Comparison of ENCODE assay signal across 17 mouse cellular contexts in genomic region chr2:32502843-32503242, GRCm38 (mm10). TPM values are rescaled to one million over a fixed set of nuclear protein-coding genes. Genes with fewer than 3 reads are reported as not detected.
A peak's percentile ranks its signal among the peaks of the same experiment; 100 is the strongest.
DNase-seq lines count a peak whose midpoint lies in the region; ATAC-seq and TF ChIP-seq lines count a peak whose summit lies in the region.
"Had no signal": no experiment of that assay in that cellular context is flagged by ENCODE, and none has a peak within 500 bp of the region (broad histone marks: within the 10 kb centered on the region; RNA-seq: fewer than 3 reads in every experiment).

No protein-coding gene starts in this region.

- H3K36me3 ChIP-seq in intestine, embryonic 14.5 days (ENCODE audit: control insufficient read depth, insufficient read depth, low read length) = no peaks in the 10 kb centered on the region
- no peaks in the 10 kb centered on the region for H3K36me3 ChIP-seq in intestine, postnatal 0 days (ENCODE audit: control insufficient read depth, insufficient read depth)
- H3K36me3 ChIP-seq in limb, embryonic 13.5 days = no peaks in the 10 kb centered on the region
- H3K36me3 ChIP-seq in forebrain, embryonic 14.5 days (ENCODE audit: control insufficient read depth, insufficient read depth, low read length) = no peaks in the 10 kb centered on the region
- H3K36me3 ChIP-seq: neural tube, embryonic 12.5 days had no signal

- TF ChIP-seq CTCF in intestine, postnatal 0 days (IDR thresholded peaks at IDR 0.05; ENCODE audit: low read depth) = no peak

- 0 out of 2 replicates have a peak overlapping the region, but pooled peaks have one; percentile 1 for H3K27ac ChIP-seq in intestine, embryonic 14.5 days (ENCODE audit: low read depth)
- no peak overlapping the region for H3K27ac ChIP-seq in intestine, postnatal 0 days (ENCODE audit: low read depth, low read length)
- 0 out of 2 replicates have a peak overlapping the region, but pooled peaks have one; percentile 39 for H3K27ac ChIP-seq in limb, embryonic 13.5 days
- H3K27ac ChIP-seq in forebrain, embryonic 14.5 days (ENCODE audit: low read depth, low read length) = no peak overlapping the region
- H3K27ac ChIP-seq: liver, embryonic 14.5 days; neural tube, embryonic 12.5 days had no signal

- no peak for DNase-seq in intestine, embryonic 14.5 days (ENCODE audit: low spot score)
- peak; percentile 55 for DNase-seq in urinary bladder, postnatal 14 days (ENCODE audit: low spot score)
- DNase-seq in urinary bladder, postnatal 10 days (ENCODE audit: low spot score) = no peak
- DNase-seq in thymus, postnatal 0 days (ENCODE audit: low spot score) = no peak
- no peak for DNase-seq in heart, adult 11 months
- DNase-seq in forebrain, embryonic 14.5 days (ENCODE audit: low spot score) = no peak
- DNase-seq: adrenal gland, adult 8-10 months; cerebellum, adult 2 months; forebrain, postnatal 0 days; kidney, postnatal 4 days; layer of hippocampus, postnatal 36 days; right cerebral cortex, postnatal 14 days; thymus, adult 2 months had no signal

- no peak overlapping the region for H3K9ac ChIP-seq in intestine, embryonic 14.5 days (ENCODE audit: low read length)
- no peak overlapping the region for H3K9ac ChIP-seq in intestine, postnatal 0 days (ENCODE audit: low read depth, low read length)
- H3K9ac ChIP-seq in limb, embryonic 13.5 days = no peak overlapping the region
- H3K9ac ChIP-seq in forebrain, embryonic 14.5 days (ENCODE audit: low read length) = no peak overlapping the region
- H3K9ac ChIP-seq: forebrain, postnatal 0 days; liver, embryonic 14.5 days; neural tube, embryonic 12.5 days had no signal

- 85% methylated on average over 12 of the region's 12 CpGs for WGBS in intestine, embryonic 14.5 days
- WGBS in intestine, postnatal 0 days = 75% methylated on average over 12 of the region's 12 CpGs
- 87% methylated on average over 12 of the region's 12 CpGs for WGBS in limb, embryonic 13.5 days
- WGBS in forebrain, embryonic 14.5 days = 82% methylated on average over 12 of the region's 12 CpGs

- no peaks in the 10 kb centered on the region; the same call in 1 of the 2 replicates for H3K4me1 ChIP-seq in intestine, embryonic 14.5 days (replicated peaks; ENCODE audit: control insufficient read depth, insufficient read depth, low read length)
- no peaks in the 10 kb centered on the region for H3K4me1 ChIP-seq in intestine, postnatal 0 days (replicated peaks; ENCODE audit: control insufficient read depth, insufficient read depth, low read length)
- H3K4me1 ChIP-seq in limb, embryonic 13.5 days = peaks cover 4% of the 10 kb centered on the region; the same call in 1 of the 2 replicates
- H3K4me1 ChIP-seq in forebrain, embryonic 14.5 days (ENCODE audit: control insufficient read depth, insufficient read depth, low read length) = no peaks in the 10 kb centered on the region
- H3K4me1 ChIP-seq: neural tube, embryonic 12.5 days had no signal

- ATAC-seq in intestine, embryonic 14.5 days (replicated peaks; ENCODE audit: low FRiP score, low TSS enrichment, low read depth) = no peak
- ATAC-seq in intestine, postnatal 0 days = no peak
- ATAC-seq in limb, embryonic 13.5 days (ENCODE audit: low FRiP score, low read depth) = no peak
- ATAC-seq in forebrain, embryonic 14.5 days = no peak
- ATAC-seq: forebrain, postnatal 0 days had no signal

- no peak overlapping the region for H3K4me2 ChIP-seq in intestine, embryonic 14.5 days (ENCODE audit: low read length)
- no peak overlapping the region for H3K4me2 ChIP-seq in intestine, postnatal 0 days (replicated peaks; ENCODE audit: low read depth)
- no peak overlapping the region for H3K4me2 ChIP-seq in limb, embryonic 13.5 days (replicated peaks)
- no peak overlapping the region for H3K4me2 ChIP-seq in forebrain, embryonic 14.5 days (ENCODE audit: low read length)
- H3K4me2 ChIP-seq: neural tube, embryonic 12.5 days had no signal

- H3K4me3 ChIP-seq in intestine, embryonic 14.5 days (ENCODE audit: low read depth, low read length) = no peak overlapping the region
- H3K4me3 ChIP-seq in intestine, postnatal 0 days (ENCODE audit: low read depth, low read length) = no peak overlapping the region
- H3K4me3 ChIP-seq in limb, embryonic 13.5 days = no peak overlapping the region
- no peak overlapping the region for H3K4me3 ChIP-seq in forebrain, embryonic 14.5 days (ENCODE audit: low read depth, low read length)
- H3K4me3 ChIP-seq: neural tube, embryonic 12.5 days had no signal

- H3K9me3 ChIP-seq in intestine, embryonic 14.5 days (ENCODE audit: control insufficient read depth, low read length) = no peaks in the 10 kb centered on the region
- no peaks in the 10 kb centered on the region for H3K9me3 ChIP-seq in intestine, postnatal 0 days (ENCODE audit: control insufficient read depth)
- H3K9me3 ChIP-seq in limb, embryonic 13.5 days = peaks cover 12% of the 10 kb centered on the region; the same call in 1 of the 2 replicates
- 0 out of 2 replicates have a peak, but pooled peaks cover 6% of the 10 kb centered on the region for H3K9me3 ChIP-seq in forebrain, embryonic 14.5 days (replicated peaks; ENCODE audit: control insufficient read depth, low read length)

- H3K27me3 ChIP-seq in intestine, embryonic 14.5 days (replicated peaks; ENCODE audit: control insufficient read depth, insufficient read depth, low read length) = no peaks in the 10 kb centered on the region
- H3K27me3 ChIP-seq in intestine, postnatal 0 days (replicated peaks; ENCODE audit: control insufficient read depth, insufficient read depth, low read length) = no peaks in the 10 kb centered on the region
- no peaks in the 10 kb centered on the region for H3K27me3 ChIP-seq in limb, embryonic 13.5 days
- H3K27me3 ChIP-seq in forebrain, embryonic 14.5 days (replicated peaks; ENCODE audit: control insufficient read depth, insufficient read depth, low read length) = no peaks in the 10 kb centered on the region
- H3K27me3 ChIP-seq: neural tube, embryonic 12.5 days had no signal

RNA-seq across cellular contexts. Expression of gene Fam102a, which starts 32.3 kb away (rescaled TPM):
- 10.3 and 11.4 TPM in 2 replicates for polyA plus RNA-seq in intestine, embryonic 14.5 days (2014; fragmentation: Nextera tagmentation; extraction: Ambion mirVana)
- polyA plus RNA-seq in intestine, postnatal 0 days (2015; fragmentation: Nextera tagmentation; extraction: Ambion mirVana) = 18.0 and 18.4 TPM in 2 replicates
- polyA plus RNA-seq in limb, embryonic 13.5 days (2015; fragmentation: Nextera tagmentation; extraction: Ambion mirVana) = 10.4 and 10.9 TPM in 2 replicates
- 8.4 and 8.9 TPM in 2 replicates for polyA plus RNA-seq in thymus, postnatal 0 days (2015; fragmentation: Nextera tagmentation; extraction: Ambion mirVana)
- polyA plus RNA-seq in forebrain, embryonic 14.5 days (2014; fragmentation: Nextera tagmentation; extraction: Ambion mirVana) = 4.4 and 5.2 TPM in 2 replicates

RNA-seq across cellular contexts. Expression of gene Slc25a25, which starts 51.6 kb away (rescaled TPM):
- polyA plus RNA-seq in intestine, embryonic 14.5 days (2014; fragmentation: Nextera tagmentation; extraction: Ambion mirVana) = 17.8 and 18.2 TPM in 2 replicates
- polyA plus RNA-seq in intestine, postnatal 0 days (2015; fragmentation: Nextera tagmentation; extraction: Ambion mirVana) = 45.1 and 52.6 TPM in 2 replicates
- polyA plus RNA-seq in limb, embryonic 13.5 days (2015; fragmentation: Nextera tagmentation; extraction: Ambion mirVana) = 22.8 and 22.9 TPM in 2 replicates
- polyA plus RNA-seq in thymus, postnatal 0 days (2015; fragmentation: Nextera tagmentation; extraction: Ambion mirVana) = 16.3 and 18.9 TPM in 2 replicates
- 30.4 and 34.2 TPM in 2 replicates for polyA plus RNA-seq in forebrain, embryonic 14.5 days (2014; fragmentation: Nextera tagmentation; extraction: Ambion mirVana)

RNA-seq across cellular contexts. Expression of gene Naif1, which starts 52.6 kb away (rescaled TPM):
- 5.8 and 6.0 TPM in 2 replicates for polyA plus RNA-seq in intestine, embryonic 14.5 days (2014; fragmentation: Nextera tagmentation; extraction: Ambion mirVana)
- 2.9 and 3.2 TPM in 2 replicates for polyA plus RNA-seq in intestine, postnatal 0 days (2015; fragmentation: Nextera tagmentation; extraction: Ambion mirVana)
- 5.7 and 5.9 TPM in 2 replicates for polyA plus RNA-seq in limb, embryonic 13.5 days (2015; fragmentation: Nextera tagmentation; extraction: Ambion mirVana)
- 5.4 and 6.2 TPM in 2 replicates for polyA plus RNA-seq in thymus, postnatal 0 days (2015; fragmentation: Nextera tagmentation; extraction: Ambion mirVana)
- polyA plus RNA-seq in forebrain, embryonic 14.5 days (2014; fragmentation: Nextera tagmentation; extraction: Ambion mirVana) = 5.3 and 5.4 TPM in 2 replicates

Comparison
In these comparisons a context has a peak if more than half of its experiments do, and no peak if none do; other contexts are left out.
1. H3K27ac ChIP-seq: peak in intestine, embryonic 14.5 days (single experiment) and limb, embryonic 13.5 days (single experiment); none in intestine, postnatal 0 days (single experiment) and forebrain, embryonic 14.5 days (single experiment).